Mouse (Mus musculus) stomach, postnatal 0 days (tissue): ENCODE data around the gene Drc3.

ENCODE experiments used
- CTCF ChIP-seq: IDR thresholded peaks from 2 replicates; pipeline ENCODE4 v1.5.1; 2016; ENCODE audit warnings: antibody characterized with exemption, low read depth, mild to moderate bottlenecking, moderate library complexity
- EP300 ChIP-seq: optimal IDR thresholded peaks from 2 replicates; pipeline ENCODE3; 2016; ENCODE audit warnings: antibody characterized with exemption

GRCm38 (mm10) chr11:60303497-60303896 is 49.6 kb upstream of the Drc3 start:
- TF ChIP-seq CTCF (no peak), EP300 (no peak)
